Mouse (Mus musculus) forebrain, embryonic 11.5 days (tissue): ENCODE measurements at regions not wholly inside any gene's neighbourhood (a gene's known extent, or its start where the extent isn't known, plus 50 kb on each side); places are given as distances from the start of the nearest gene placed in this dataset.

Experiments
- ATAC-seq: fragments of 200-750 bp; cut with Nextera tagmentation; replicated peaks from 2 replicates; pipeline ENCODE4 v1.8.0; 2017; ENCODE audit warnings: moderate TSS enrichment; ENCODE audit not compliant: low FRiP score
- DNase-seq: peaks from one replicate; pipeline ENCODE4 v3.0.0-alpha.2; 2017; ENCODE audit warnings: low spot score
- H3K27ac ChIP-seq: fragments of 300-500 bp; sonication (generic); 2 replicates; pipeline ENCODE4 v1.5.1; 2014; ENCODE audit warnings: low read depth, low read length
- H3K27me3 ChIP-seq: fragments of 300-500 bp; sonication (generic); 2 replicates; pipeline ENCODE4 v1.6.1; 2014; ENCODE audit warnings: mild to moderate bottlenecking, low read length, mixed read lengths; ENCODE audit not compliant: control insufficient read depth, insufficient read depth
- H3K36me3 ChIP-seq: fragments of 300-500 bp; sonication (generic); 2 replicates; pipeline ENCODE4 v1.6.1; 2014; ENCODE audit warnings: mild to moderate bottlenecking, low read length, moderate library complexity, mixed read lengths; ENCODE audit not compliant: control insufficient read depth, insufficient read depth
- H3K4me1 ChIP-seq: fragments of 300-500 bp; sonication (generic); replicated peaks from 2 replicates; pipeline ENCODE4 v1.6.1; 2014; ENCODE audit warnings: low read length, mixed read lengths; ENCODE audit not compliant: control insufficient read depth, insufficient read depth
- H3K4me2 ChIP-seq: fragments of 300-500 bp; sonication (generic); 2 replicates; pipeline ENCODE4 v1.6.1; 2014; ENCODE audit warnings: low read depth, mild to moderate bottlenecking, low read length, moderate library complexity, mixed read lengths; ENCODE audit not compliant: severe bottlenecking
- H3K4me3 ChIP-seq: fragments of 300-500 bp; sonication (generic); 2 replicates; pipeline ENCODE4 v1.5.1; 2014; ENCODE audit warnings: low read depth, low read length
- H3K9ac ChIP-seq: fragments of 300-500 bp; sonication (generic); 2 replicates; pipeline ENCODE4 v1.6.1; 2014; ENCODE audit warnings: low read length
- H3K9me3 ChIP-seq: fragments of 300-500 bp; sonication (generic); 2 replicates; pipeline ENCODE4 v1.6.1; 2016; ENCODE audit warnings: low read length, mixed read lengths; ENCODE audit not compliant: control insufficient read depth
- WGBS: fragments of 180-500 bp; shearing (Covaris S2); extraction: QIAGEN DNeasy Blood & Tissue Kit; methylation state at CpG from one replicate; pipeline ENCODE4 v1.1.7; 2014; 5-methylcytosine and 5-hydroxymethylcytosine counted together

DNA sequence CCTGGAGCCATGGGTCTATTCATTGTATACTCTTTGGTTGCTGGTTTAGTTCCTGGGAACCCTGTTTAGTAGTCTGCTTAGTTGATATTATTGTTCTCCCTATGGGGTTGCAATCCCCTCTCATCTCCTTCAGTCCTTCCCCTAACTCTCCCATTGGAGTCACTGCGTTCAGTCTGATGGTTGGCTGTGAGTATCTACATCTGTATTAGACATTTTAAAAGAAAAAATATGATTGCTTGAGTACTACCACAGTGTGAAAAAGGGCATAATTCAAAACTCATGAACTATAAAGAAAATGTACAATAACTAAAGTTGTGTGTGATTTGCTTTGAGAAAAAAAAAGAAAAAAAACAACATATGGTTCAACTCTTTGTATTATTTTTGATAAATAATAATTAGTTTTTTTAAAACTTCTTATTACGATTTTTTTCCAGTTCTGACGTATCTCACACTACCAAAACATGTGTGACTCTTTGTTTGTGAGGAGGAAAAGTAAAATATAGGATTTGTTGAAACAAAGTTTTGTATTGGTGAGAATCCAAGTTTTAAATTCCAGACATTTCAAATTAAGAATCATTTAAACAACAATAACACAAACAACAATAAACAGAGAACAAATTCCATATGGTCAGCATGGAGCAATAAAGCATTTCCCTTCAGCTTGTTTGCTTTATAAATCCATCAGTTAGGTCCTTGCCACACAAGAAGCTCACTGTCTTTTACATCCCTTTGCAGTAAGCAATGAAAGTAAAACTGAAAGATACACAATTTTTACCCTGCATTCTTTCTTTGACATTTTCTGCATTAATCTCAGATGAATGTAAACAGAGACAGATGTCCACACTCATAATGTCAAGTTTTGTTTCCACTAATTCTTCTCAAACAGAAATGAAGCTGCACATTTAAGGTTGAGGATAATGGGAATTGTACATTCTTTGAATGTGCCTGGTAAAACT is 583.5 kb downstream of the Slitrk6 start:
- Histone ChIP-seq H3K4me3 (no peak overlapping the region), H3K9me3 (no peaks in the 10 kb centered on the region), H3K27ac (no peak overlapping the region), H3K4me2 (no peak overlapping the region), H3K9ac (no peak overlapping the region), H3K36me3 (no peaks in the 10 kb centered on the region), H3K27me3 (no peaks in the 10 kb centered on the region), H3K4me1 (no peaks in the 10 kb centered on the region)
- DNase-seq (no peak), ATAC-seq (no peak)
- WGBS, result 81% methylated on average over 3 of the region's 3 CpGs

DNA sequence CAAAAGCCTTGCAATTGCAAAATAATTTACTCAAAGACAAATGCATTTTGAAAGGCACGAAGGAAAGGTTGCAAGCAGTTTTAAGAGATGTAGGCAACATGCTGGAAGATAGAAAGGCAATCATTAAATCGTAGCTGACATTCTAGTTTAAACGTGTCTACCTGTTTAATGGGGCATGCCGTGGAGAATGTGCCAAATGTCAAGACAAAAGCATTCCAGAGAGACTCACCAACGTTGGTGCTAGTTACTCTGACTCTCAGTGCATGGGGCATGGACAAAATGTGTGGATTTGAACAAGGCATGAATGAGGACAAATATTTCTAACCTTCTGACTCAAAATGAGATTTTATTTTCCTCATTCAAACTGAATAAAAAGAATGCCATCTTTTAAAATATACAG is 586.3 kb downstream of the Slitrk6 start:
- no peaks in the 10 kb centered on the region for H3K9me3 ChIP-seq
- no peak overlapping the region for H3K4me2 ChIP-seq
- H3K27ac ChIP-seq, result no peak overlapping the region
- H3K9ac ChIP-seq, result no peak overlapping the region
- H3K4me3 ChIP-seq, result no peak overlapping the region
- no peaks in the 10 kb centered on the region for H3K27me3 ChIP-seq
- H3K36me3 ChIP-seq, result no peaks in the 10 kb centered on the region
- ATAC-seq, result no peak
- H3K4me1 ChIP-seq, result no peaks in the 10 kb centered on the region
- no peak for DNase-seq
- 57% methylated on average over 5 of the region's 5 CpGs for WGBS

DNA sequence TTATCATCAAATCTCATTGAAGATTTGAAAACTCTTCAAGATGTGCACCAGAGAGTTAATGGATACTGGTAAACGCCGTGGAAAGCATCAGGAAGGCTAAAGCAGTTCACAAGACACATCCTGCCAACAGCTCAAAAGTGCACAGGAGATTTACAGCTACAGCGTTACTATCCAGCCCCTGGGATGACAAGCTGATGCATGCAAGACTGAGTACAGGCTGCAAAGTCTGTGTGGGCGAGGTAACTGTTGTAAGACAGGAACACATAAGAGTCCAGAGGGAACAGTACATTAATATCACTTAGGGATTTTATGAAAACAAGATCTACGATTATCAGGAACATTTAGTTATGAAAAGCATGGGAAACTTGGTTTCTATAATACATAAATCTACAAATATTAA is 626.7 kb downstream of the Slitrk6 start:
- WGBS, result 84% methylated on average over 5 of the region's 5 CpGs

DNA sequence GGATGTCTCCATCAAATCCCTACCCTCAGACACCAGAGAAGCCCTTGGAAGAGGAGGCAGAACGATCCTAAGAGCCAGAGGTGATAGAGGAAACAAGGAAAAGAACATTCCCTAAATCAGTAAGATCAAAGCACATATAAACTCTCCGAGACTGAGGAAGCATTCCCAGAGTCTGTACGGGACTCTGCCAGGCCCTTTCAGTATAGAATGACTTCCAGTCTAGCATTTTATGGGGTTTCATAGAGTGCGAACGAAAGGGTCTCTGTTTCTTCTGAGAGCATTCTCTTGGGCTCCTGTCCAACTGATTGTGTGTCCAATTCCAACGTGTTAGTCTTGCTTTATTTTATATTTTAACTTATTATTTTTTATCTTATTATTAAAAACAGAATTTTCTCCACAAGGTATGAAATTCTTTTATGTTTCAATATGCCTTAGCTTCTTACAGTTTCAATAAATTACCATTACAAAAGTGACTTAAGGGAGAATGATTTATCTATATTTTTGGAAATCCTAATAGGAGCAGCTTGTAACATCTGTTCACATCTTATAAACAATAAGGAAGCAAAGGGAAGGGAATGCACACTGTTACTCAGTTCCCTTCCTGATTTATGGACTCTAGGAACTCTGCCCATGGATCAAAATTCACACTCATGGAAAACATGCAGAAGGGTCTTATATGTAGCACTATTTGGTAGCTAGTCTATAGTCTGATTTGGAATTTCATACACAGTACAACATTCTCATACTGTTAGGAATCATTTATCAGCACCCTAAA is 628.8 kb downstream of the Slitrk6 start:
- WGBS, result 81% methylated on average over 6 of the region's 6 CpGs
- no peak overlapping the region for H3K9ac ChIP-seq
- no peaks in the 10 kb centered on the region for H3K36me3 ChIP-seq
- H3K4me3 ChIP-seq, result no peak overlapping the region
- H3K27ac ChIP-seq, result no peak overlapping the region
- no peaks in the 10 kb centered on the region for H3K9me3 ChIP-seq
- ATAC-seq (no peak), DNase-seq (no peak)
- H3K4me2 ChIP-seq, result no peak overlapping the region
- H3K27me3 ChIP-seq, result no peaks in the 10 kb centered on the region
- no peaks in the 10 kb centered on the region for H3K4me1 ChIP-seq

More for the DNA sequence above, 626.7 kb downstream of the Slitrk6 start:
- H3K4me2 ChIP-seq, result no peak overlapping the region
- no peaks in the 10 kb centered on the region for H3K36me3 ChIP-seq
- DNase-seq, result no peak
- H3K9ac ChIP-seq, result no peak overlapping the region
- H3K4me3 ChIP-seq, result no peak overlapping the region
- ATAC-seq, result no peak
- H3K4me1 ChIP-seq, result no peaks in the 10 kb centered on the region
- no peaks in the 10 kb centered on the region for H3K9me3 ChIP-seq
- no peak overlapping the region for H3K27ac ChIP-seq
- H3K27me3 ChIP-seq, result no peaks in the 10 kb centered on the region

DNA sequence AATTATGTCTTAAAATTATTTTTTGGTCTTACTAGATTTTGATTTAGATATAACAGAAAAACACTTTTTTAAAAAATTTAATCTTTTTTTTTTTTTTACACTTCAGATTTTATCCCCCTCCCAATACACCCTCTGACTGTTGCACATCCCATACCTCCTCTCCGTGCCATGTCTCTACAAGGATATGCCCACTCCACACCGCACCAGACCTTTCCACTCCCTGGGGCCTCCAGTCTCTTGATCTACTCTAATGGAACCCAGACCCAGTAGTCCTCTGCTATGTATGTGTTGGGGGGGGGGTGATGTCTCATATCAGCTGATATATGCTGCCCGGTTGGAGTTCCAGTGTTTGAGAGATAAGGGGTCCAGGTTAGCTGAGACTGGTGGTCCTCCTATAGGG is 632.2 kb downstream of the Slitrk6 start:
- H3K9me3 ChIP-seq, result no peaks in the 10 kb centered on the region
- H3K27me3 ChIP-seq, result no peaks in the 10 kb centered on the region
- no peak overlapping the region for H3K27ac ChIP-seq
- DNase-seq (no peak), ATAC-seq (no peak)
- H3K9ac ChIP-seq, result no peak overlapping the region
- no peak overlapping the region for H3K4me3 ChIP-seq
- no peak overlapping the region for H3K4me2 ChIP-seq
- H3K36me3 ChIP-seq, result no peaks in the 10 kb centered on the region
- WGBS, result 96% methylated on average over 3 of the region's 3 CpGs
- no peaks in the 10 kb centered on the region for H3K4me1 ChIP-seq

DNA sequence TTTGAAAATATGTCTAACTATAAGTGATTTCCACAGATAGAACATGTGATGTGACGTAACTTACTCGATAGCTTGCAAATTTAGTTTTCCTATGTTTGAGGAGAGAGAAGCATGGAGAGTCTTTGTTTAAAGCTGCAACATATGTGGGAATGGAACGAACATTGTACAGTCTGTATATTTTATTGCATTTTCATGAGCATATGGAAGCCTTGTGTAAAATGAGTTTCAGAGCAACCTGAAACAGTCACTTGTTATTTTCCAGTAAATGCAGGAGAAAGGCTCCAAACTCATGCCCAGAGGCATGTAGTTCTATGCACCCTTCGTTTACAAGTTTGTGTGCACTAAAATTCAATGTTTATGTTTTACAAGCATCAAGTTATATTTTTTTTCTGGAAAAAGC is 639.4 kb downstream of the Slitrk6 start:
- WGBS, result 90% methylated on average over 4 of the region's 4 CpGs
- ATAC-seq, result no peak

DNA sequence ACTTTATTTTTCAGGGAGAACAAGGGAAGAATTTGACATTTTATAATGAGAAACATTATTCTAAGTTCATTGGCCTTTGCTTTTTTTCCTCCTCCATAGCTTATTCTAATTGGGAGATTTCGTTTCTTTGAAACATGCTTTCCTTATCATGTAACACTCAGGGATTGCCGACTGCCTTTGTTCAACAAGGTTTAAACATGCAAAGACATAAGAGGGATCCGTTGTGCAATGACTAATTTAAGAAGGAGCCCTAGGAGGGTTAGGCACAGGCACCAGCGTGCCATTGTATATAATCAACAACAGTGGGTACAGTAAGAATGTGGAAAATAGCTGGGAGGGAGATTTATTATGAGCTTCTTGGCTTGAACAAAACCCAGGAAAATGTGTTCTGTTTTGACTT is 654.1 kb downstream of the Slitrk6 start:
- ATAC-seq, result no peak
- Histone ChIP-seq H3K4me1 (no peaks in the 10 kb centered on the region), H3K27me3 (no peaks in the 10 kb centered on the region), H3K36me3 (no peaks in the 10 kb centered on the region), H3K4me3 (no peak overlapping the region), H3K4me2 (no peak overlapping the region), H3K9ac (no peak overlapping the region), H3K9me3 (no peaks in the 10 kb centered on the region), H3K27ac (no peak overlapping the region)
- 86% methylated on average over 4 of the region's 4 CpGs for WGBS
- no peak for DNase-seq

More for the DNA sequence above, 639.4 kb downstream of the Slitrk6 start:
- Histone ChIP-seq H3K27ac (no peak overlapping the region), H3K36me3 (no peaks in the 10 kb centered on the region), H3K4me3 (no peak overlapping the region), H3K4me1 (no peaks in the 10 kb centered on the region), H3K27me3 (no peaks in the 10 kb centered on the region), H3K9ac (no peak overlapping the region), H3K4me2 (no peak overlapping the region), H3K9me3 (no peaks in the 10 kb centered on the region)
- no peak for DNase-seq

DNA sequence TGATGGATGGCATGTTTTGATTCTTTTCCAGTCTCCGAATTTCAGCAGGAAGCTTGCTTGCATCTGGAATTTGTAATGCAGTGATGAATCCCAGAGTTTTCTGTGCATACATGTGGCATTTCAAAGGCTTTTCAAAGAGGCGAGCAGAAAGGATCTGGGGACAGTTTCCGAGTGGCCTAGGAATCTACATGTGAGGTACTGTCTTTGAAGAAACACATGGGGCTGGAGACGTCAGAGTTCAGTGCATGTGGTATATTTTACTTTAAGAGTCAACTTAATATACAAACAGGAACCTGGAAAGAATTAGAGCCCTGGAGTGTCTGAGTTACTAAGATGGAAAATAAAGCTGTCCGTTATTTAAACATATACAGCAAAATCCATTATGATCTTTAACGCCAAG is 676.6 kb downstream of the Slitrk6 start:
- Histone ChIP-seq H3K4me2 (no peak overlapping the region), H3K9me3 (no peaks in the 10 kb centered on the region), H3K4me3 (no peak overlapping the region), H3K36me3 (no peaks in the 10 kb centered on the region), H3K4me1 (no peaks in the 10 kb centered on the region), H3K27ac (no peak overlapping the region), H3K27me3 (no peaks in the 10 kb centered on the region), H3K9ac (no peak overlapping the region)
- WGBS, result 82% methylated on average over 6 of the region's 6 CpGs
- DNase-seq, result no peak
- ATAC-seq, result no peak
